Mouse (Mus musculus) lung, embryonic 16.5 days (tissue): ENCODE results near the gene Fam19a1. TPM values are rescaled to one million over a fixed set of nuclear protein-coding genes. Genes with fewer than 3 reads are reported as not detected.
"Not testable (repeated sequence)": the region's sequence is repeated elsewhere in the genome, so short reads cannot be mapped to it uniquely, and the experiment has no call there.

Source experiments
- ATAC-seq: fragments of 200-750 bp; cut with Nextera tagmentation; 2 replicates; pipeline ENCODE4 v1.8.0; 2017; ENCODE audit warnings: low read depth, mild to moderate bottlenecking, moderate library complexity
- H3K27ac ChIP-seq: fragments of 300-500 bp; sonication (generic); 2 replicates; pipeline ENCODE4 v1.5.1; 2014; ENCODE audit warnings: mild to moderate bottlenecking, control low read depth, low read length
- H3K27me3 ChIP-seq: fragments of 300-500 bp; sonication (generic); 2 replicates; pipeline ENCODE4 v1.6.1; 2014; ENCODE audit warnings: low read depth, low read length, mixed read lengths; ENCODE audit not compliant: control insufficient read depth, insufficient read depth
- H3K36me3 ChIP-seq: fragments of 300-500 bp; sonication (generic); 2 replicates; pipeline ENCODE4 v1.6.1; 2014; ENCODE audit warnings: low read length; ENCODE audit not compliant: control insufficient read depth, insufficient read depth
- H3K4me1 ChIP-seq: fragments of 300-500 bp; sonication (generic); replicated peaks from 2 replicates; pipeline ENCODE4 v1.6.1; 2014; ENCODE audit warnings: low read length, mixed read lengths; ENCODE audit not compliant: control insufficient read depth, insufficient read depth
- H3K4me2 ChIP-seq: fragments of 300-500 bp; sonication (generic); 2 replicates; pipeline ENCODE4 v1.6.1; 2014; ENCODE audit warnings: low read depth, low read length, control low read depth
- H3K4me3 ChIP-seq: fragments of 300-500 bp; sonication (generic); 2 replicates; pipeline ENCODE4 v1.5.1; 2014; ENCODE audit warnings: mild to moderate bottlenecking, low read length, control low read depth
- H3K9ac ChIP-seq: fragments of 300-500 bp; sonication (generic); 2 replicates; pipeline ENCODE4 v1.6.1; 2014; ENCODE audit warnings: low read length, control low read depth
- H3K9me3 ChIP-seq: fragments of 300-500 bp; sonication (generic); 2 replicates; pipeline ENCODE4 v1.6.1; 2016; ENCODE audit warnings: low read length; ENCODE audit not compliant: control insufficient read depth
- WGBS: fragments of 180-500 bp; shearing (Covaris S2); extraction: QIAGEN DNeasy Blood & Tissue Kit; methylation state at CpG from one replicate; pipeline ENCODE4 v1.1.7; 2014; 5-methylcytosine and 5-hydroxymethylcytosine counted together
- polyA plus RNA-seq: library from polyadenylated mRNA; unstranded; fragments of >200 nt; fragmentation: Nextera tagmentation; extraction: Ambion mirVana; gene quantifications from 2 replicates; pipeline ENCODE4 v1.2.1, GENCODE M21; 2015

Fam19a1 gene
- polyA plus RNA-seq, 1 experiment from 2014 or later, result 1.9 TPM

DNA sequence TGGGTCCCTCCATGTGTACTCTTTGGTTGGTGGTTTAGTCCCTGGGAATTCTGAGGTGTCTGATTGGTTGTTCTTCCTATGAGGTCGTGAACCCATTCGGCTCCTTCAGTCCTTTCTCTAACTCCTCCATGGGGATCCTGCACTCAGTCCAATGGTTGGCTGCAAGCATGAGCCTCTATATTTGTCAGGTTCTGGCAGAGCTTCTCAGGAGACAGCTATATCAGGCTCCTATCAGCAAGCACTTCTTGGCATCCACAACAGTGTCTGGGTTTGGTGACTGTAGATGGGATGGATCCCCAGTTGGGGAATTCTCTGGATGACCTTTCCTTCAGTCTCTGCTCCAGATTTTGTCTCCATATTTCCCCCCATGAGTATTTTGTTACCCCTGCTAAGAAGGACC, 86.0 kb downstream of the Fam19a1 start:
- not testable (repeated sequence) for H3K9ac ChIP-seq, H3K4me3 ChIP-seq, H3K36me3 ChIP-seq, H3K9me3 ChIP-seq, H3K27me3 ChIP-seq, H3K4me2 ChIP-seq, ATAC-seq, H3K27ac ChIP-seq, H3K4me1 ChIP-seq
- WGBS, result 81% methylated on average over 2 of the region's 2 CpGs

DNA sequence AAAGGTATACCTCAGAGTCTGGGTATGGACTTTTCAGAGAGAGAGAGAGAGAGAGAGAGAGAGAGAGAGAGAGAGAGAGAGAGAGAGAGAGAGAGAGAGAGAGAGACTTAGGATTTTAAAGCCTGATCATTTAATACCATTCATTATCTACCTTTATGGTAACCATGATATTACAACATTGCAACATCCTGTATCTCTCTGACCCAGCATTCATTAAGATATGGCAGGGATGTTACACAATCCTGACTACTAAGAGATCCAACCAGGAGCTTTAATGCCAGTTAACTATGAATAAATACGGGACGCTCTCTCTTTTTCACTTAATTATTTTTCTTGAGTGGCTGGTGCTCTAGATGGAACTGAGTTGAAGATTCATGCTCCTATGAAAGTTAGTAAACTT, 92.4 kb downstream of the Fam19a1 start:
- Histone ChIP-seq H3K9ac (no peak overlapping the region), H3K4me3 (no peak overlapping the region), H3K27ac (no peak overlapping the region), H3K36me3 (no peaks in the 10 kb centered on the region), H3K27me3 (no peaks in the 10 kb centered on the region), H3K9me3 (no peaks in the 10 kb centered on the region), H3K4me1 (no peaks in the 10 kb centered on the region), H3K4me2 (no peak overlapping the region)
- no peak for ATAC-seq
- 98% methylated on average over 2 of the region's 2 CpGs for WGBS

DNA sequence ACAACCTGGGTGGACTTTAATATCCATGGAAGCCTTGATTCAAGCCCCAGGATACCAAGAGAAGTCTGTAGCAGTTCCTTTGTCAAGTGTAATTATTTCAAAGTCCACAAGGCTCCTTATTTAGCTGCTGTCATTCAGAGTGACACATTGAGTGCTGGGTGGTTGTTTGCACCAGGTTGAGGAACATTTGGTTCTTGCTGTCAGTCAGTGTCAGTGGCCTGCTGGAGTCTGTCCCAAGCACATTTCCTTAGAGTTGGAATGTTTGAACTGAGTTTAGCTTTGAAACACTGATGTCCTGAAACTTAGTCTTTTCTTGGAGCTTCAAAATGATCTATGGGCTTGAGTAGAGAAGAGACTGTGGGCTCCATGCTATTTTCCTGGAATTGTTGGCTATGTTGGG, 121.9 kb downstream of the Fam19a1 start:
- no peak for ATAC-seq
- H3K4me1 ChIP-seq, result no peaks in the 10 kb centered on the region

DNA sequence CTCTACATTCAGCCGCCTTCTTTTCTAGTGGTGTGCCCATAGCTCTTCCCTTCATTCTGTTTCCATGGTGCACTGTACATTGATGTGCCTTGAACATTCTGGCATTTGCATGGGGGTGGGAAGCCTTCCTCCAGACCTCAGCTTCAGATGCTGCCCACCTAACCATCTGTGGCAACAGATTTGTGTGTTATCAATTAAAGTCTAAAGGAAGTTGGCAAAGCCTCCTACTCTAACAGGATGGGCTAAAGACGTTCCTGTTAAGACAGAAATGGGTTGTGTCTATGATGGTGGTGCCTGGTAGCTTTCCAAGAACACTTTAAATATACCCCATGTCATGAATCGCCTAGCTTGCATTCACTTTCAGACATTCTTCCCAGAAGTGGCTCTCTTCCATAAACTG, 131.4 kb downstream of the Fam19a1 start:
- Histone ChIP-seq H3K4me1 (no peaks in the 10 kb centered on the region), H3K4me3 (no peak overlapping the region), H3K27ac (no peak overlapping the region), H3K9ac (no peak overlapping the region), H3K9me3 (no peaks in the 10 kb centered on the region), H3K4me2 (no peak overlapping the region), H3K27me3 (no peaks in the 10 kb centered on the region), H3K36me3 (no peaks in the 10 kb centered on the region)
- no peak for ATAC-seq
- 67% methylated on average over 3 of the region's 3 CpGs for WGBS

More for the DNA sequence above, 121.9 kb downstream of the Fam19a1 start:
- Histone ChIP-seq H3K4me3 (no peak overlapping the region), H3K9ac (no peak overlapping the region), H3K36me3 (no peaks in the 10 kb centered on the region), H3K4me2 (no peak overlapping the region), H3K27me3 (no peaks in the 10 kb centered on the region), H3K27ac (no peak overlapping the region), H3K9me3 (no peaks in the 10 kb centered on the region)

DNA sequence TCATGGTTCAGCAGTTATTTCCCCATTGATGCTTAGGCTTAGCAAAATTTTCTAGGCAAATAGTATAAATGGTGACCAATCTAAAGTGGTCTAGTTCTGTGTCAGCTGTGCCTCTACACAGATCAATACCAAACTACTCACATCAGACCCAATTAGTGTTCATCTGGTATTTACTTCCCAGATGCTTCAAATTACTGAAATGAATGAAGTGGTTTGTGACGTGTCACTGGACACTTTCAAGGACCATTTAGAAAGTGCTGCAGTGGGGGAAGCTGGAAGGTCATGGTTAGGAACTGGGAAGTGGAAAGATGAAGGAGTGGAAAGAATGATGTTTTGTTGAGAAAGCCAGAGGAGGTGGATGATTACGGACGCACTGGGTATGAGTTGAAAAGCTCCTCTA, 139.0 kb downstream of the Fam19a1 start:
- Histone ChIP-seq H3K4me1 (no peaks in the 10 kb centered on the region), H3K9ac (no peak overlapping the region), H3K4me3 (no peak overlapping the region), H3K27me3 (no peaks in the 10 kb centered on the region), H3K4me2 (no peak overlapping the region), H3K36me3 (no peaks in the 10 kb centered on the region), H3K9me3 (no peaks in the 10 kb centered on the region), H3K27ac (no peak overlapping the region)
- WGBS, result 47% methylated on average over 3 of the region's 3 CpGs
- no peak for ATAC-seq

DNA sequence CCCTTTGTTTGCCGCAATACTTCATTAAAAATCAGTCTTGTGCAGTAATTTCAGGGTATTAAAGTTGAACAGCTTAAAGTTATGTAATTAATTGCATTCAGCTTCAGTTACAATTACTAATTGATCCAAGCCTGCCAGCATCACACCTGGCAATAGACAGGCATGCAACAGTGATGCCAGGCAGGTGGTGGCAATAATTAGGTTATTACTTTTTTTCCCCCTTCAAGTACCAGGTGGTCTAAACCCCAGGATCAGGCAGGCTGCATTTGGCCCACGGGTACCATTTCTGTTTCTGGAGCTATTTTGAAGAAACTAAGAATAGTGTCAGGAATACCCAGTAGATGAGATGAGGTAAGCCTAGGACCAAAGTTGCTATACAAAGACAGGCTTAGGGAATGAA, 141.9 kb downstream of the Fam19a1 start:
- ATAC-seq, result no peak
- Histone ChIP-seq H3K27ac (no peak overlapping the region), H3K4me2 (no peak overlapping the region), H3K4me3 (no peak overlapping the region), H3K4me1 (no peaks in the 10 kb centered on the region), H3K27me3 (no peaks in the 10 kb centered on the region), H3K9me3 (no peaks in the 10 kb centered on the region), H3K36me3 (no peaks in the 10 kb centered on the region), H3K9ac (no peak overlapping the region)
- WGBS, result 68% methylated on average over 2 of the region's 2 CpGs

DNA sequence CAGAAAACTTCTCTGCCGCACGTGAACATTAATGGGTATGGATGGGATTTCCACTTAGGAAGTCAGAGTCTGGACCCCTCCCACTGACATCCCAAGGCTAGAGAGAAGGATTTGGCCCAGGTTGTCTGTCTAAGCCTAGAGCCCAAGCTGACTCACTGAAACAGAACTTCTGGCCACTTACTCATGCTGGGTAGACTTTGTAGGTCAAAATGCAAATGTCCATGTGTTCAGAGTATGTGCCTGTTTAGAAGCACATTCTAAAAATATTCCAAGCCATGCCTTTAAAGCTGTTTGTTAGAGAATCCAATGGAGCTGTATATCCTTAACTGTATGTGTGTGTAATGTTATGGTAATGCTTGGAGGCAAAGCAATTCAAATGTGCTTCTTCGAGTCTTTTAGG, 145.7 kb downstream of the Fam19a1 start:
- Histone ChIP-seq H3K27ac (no peak overlapping the region), H3K9ac (no peak overlapping the region), H3K27me3 (no peaks in the 10 kb centered on the region)

DNA sequence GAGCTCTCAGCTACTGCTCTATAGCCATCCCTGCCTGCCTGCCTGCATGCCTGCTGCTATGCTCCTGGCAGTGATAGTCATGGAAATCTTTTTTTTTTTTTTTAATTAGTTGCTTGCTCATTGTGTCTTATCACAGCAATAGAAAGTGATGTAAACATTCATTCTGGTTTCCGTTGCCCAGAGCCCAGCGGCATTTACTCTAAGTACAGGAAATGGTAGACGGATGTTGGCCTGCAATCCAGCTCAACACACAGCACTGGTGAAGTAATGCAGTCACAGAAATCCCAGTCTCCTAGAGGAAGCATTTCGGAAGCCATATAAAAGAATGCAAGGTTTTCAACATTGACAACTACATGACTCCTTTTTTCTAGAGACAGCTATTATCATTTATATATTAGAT, 153.5 kb downstream of the Fam19a1 start:
- H3K9me3 ChIP-seq, result no peaks in the 10 kb centered on the region
- H3K36me3 ChIP-seq, result no peaks in the 10 kb centered on the region
- H3K27me3 ChIP-seq, result no peaks in the 10 kb centered on the region
- no peak overlapping the region for H3K4me2 ChIP-seq
- WGBS, result 49% methylated on average over 4 of the region's 4 CpGs
- H3K4me3 ChIP-seq, result no peak overlapping the region
- H3K27ac ChIP-seq, result no peak overlapping the region
- peak; percentile 69 for ATAC-seq
- H3K9ac ChIP-seq, result no peak overlapping the region
- no peaks in the 10 kb centered on the region for H3K4me1 ChIP-seq

More for the DNA sequence above, 145.7 kb downstream of the Fam19a1 start:
- Histone ChIP-seq H3K36me3 (no peaks in the 10 kb centered on the region), H3K4me3 (no peak overlapping the region), H3K9me3 (no peaks in the 10 kb centered on the region), H3K4me1 (no peaks in the 10 kb centered on the region), H3K4me2 (no peak overlapping the region)
- 95% methylated on average over 3 of the region's 3 CpGs for WGBS
- ATAC-seq, result no peak

DNA sequence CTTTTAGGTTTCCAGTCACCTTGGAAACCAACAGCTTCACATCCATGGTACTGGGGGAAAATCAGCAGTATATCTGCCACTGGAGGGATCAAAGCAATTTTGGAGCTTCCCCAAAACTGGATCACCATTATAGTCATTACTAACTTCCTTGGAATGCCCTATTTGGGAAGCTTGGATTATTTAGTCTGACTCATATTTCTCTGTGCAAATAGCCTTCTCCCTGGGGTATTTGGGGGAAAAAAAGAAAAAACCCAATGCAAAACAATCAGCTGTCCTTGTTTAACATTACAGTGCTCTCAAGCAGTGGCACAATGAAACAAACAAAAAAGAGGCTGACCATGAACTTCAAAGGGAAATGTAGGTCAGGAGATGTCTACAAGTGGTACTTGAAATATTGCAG, 155.8 kb downstream of the Fam19a1 start:
- Histone ChIP-seq H3K9ac (no peak overlapping the region), H3K4me2 (no peak overlapping the region), H3K36me3 (no peaks in the 10 kb centered on the region), H3K4me3 (no peak overlapping the region), H3K27me3 (no peaks in the 10 kb centered on the region), H3K27ac (no peak overlapping the region), H3K9me3 (peaks cover 1% of the 10 kb centered on the region; the same call in 1 of the 2 replicates), H3K4me1 (no peaks in the 10 kb centered on the region)
- ATAC-seq, result no peak

DNA sequence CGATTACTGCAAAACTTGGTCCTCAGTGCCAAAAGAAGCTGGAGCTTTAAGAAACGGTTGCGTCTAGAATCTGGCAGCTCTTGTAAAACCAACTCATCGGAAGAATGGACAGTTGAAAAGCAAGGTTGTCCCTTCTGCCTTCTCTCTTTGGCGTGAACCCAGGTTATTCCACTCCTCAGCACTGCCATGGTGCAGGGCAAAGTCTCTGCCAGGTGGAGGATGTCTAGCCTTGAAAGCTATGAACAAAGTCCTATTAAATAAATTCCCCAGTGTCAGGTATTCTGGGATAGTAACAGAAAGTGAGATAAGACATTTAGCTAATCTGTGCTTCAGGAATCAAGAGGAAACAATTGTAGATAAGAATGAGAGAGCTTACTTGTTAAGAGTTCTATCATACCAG, 157.5 kb downstream of the Fam19a1 start:
- Histone ChIP-seq H3K36me3 (no peaks in the 10 kb centered on the region), H3K4me2 (no peak overlapping the region), H3K4me3 (no peak overlapping the region), H3K9ac (no peak overlapping the region), H3K27me3 (no peaks in the 10 kb centered on the region), H3K4me1 (no peaks in the 10 kb centered on the region), H3K9me3 (peaks cover 2% of the 10 kb centered on the region; the same call in 1 of the 2 replicates), H3K27ac (no peak overlapping the region)
- ATAC-seq, result no peak
- WGBS, result 80% methylated on average over 5 of the region's 5 CpGs
